Mouse (Mus musculus) left cerebral cortex, adult 2 months (tissue): ENCODE results near the gene Limk2. TPM values are rescaled to one million over a fixed set of nuclear protein-coding genes. Genes with fewer than 3 reads are reported as not detected.

Source experiments
- DNase-seq, 2 experiments: peaks; one replicate each; pipeline ENCODE4 v3.0.0; 2021 to 2022; ENCODE audit warnings: low spot score in 2 of 2, mixed read lengths in 1 of 2; ENCODE audit errors: extremely low spot score in 1 of 2
- H3K27ac ChIP-seq: fragments of 200-600 bp; 2 replicates; pipeline ENCODE4 v1.8.1; 2022
- H3K4me3 ChIP-seq: fragments of 200-600 bp; 2 replicates; pipeline ENCODE4 v1.8.1; 2022
- CTCF ChIP-seq: fragments of 200-600 bp; IDR thresholded peaks from 2 replicates; pipeline ENCODE4 v1.8.1; 2022; ENCODE audit warnings: antibody characterized with exemption, mild to moderate bottlenecking, moderate library complexity
- intact Hi-C: fragments of 180-260 bp; cut with DNase I; formaldehyde crosslinking; loops from one replicate; pipeline ENCODE4 v1.15.1; 2025
- total RNA-seq, 2 experiments: library from RNA; stranded (reverse); gene quantifications; 2 replicates each; pipeline ENCODE4 v1.2.3; 2021

Gene Limk2
- total RNA-seq, 2 experiments from 2014 or later: 97.5 to 109 TPM

GRCm38 (mm10) chr11:3341476-3341875 lies 67.5 kb downstream of the Limk2 start:
- intact Hi-C loops: no loop called here
- no peak for TF ChIP-seq CTCF
- DNase-seq: no peak
- Histone ChIP-seq H3K4me3 (no peak overlapping the region), H3K27ac (no peak overlapping the region)

GRCm38 (mm10) chr11:3337961-3338360 lies 71.0 kb downstream of the Limk2 start:
- intact Hi-C loops: no loop called here
- no peak overlapping the region for H3K4me3 ChIP-seq
- H3K27ac ChIP-seq: peak overlapping the region; percentile 85
- no peak for TF ChIP-seq CTCF
- no peak for DNase-seq

- intact Hi-C loops: no loop called here
- no peak for TF ChIP-seq CTCF
- peak overlapping the region; percentile 85 for H3K27ac ChIP-seq
- peak; percentile 62 to 80 for DNase-seq
- H3K4me3 ChIP-seq: no peak overlapping the region
These were observed 71.6 kb downstream of the Limk2 start for GRCm38 (mm10) chr11:3337173-3337955.

GRCm38 (mm10) chr11:3336602-3337001 lies 72.4 kb downstream of the Limk2 start:
- DNase-seq: no peak
- Histone ChIP-seq H3K4me3 (no peak overlapping the region), H3K27ac (peak overlapping the region; percentile 55; the same call in 1 of the 2 replicates)
- no peak for TF ChIP-seq CTCF
- intact Hi-C loops: no loop called here

GRCm38 (mm10) chr11:3335651-3336216 lies 73.3 kb downstream of the Limk2 start:
- DNase-seq: no peak
- intact Hi-C loops: no loop called here
- no peak for TF ChIP-seq CTCF
- Histone ChIP-seq H3K4me3 (no peak overlapping the region), H3K27ac (peak overlapping the region; percentile 78)

GRCm38 (mm10) chr11:3334711-3335316 lies 74.2 kb downstream of the Limk2 start:
- no peak for TF ChIP-seq CTCF
- intact Hi-C loops: no loop called here
- no peak for DNase-seq
- peak overlapping the region; percentile 55; the same call in 1 of the 2 replicates for H3K27ac ChIP-seq
- H3K4me3 ChIP-seq: no peak overlapping the region

- intact Hi-C loops: no loop called here
- TF ChIP-seq CTCF: no peak
- H3K27ac ChIP-seq: peak overlapping the region; percentile 55; the same call in 1 of the 2 replicates
- no peak for DNase-seq
- H3K4me3 ChIP-seq: no peak overlapping the region
These were observed 74.8 kb downstream of the Limk2 start for GRCm38 (mm10) chr11:3334141-3334710.

- TF ChIP-seq CTCF: no peak
- no peak overlapping the region for H3K4me3 ChIP-seq
- no peak for DNase-seq
- H3K27ac ChIP-seq: peak overlapping the region; percentile 74; the same call in 1 of the 2 replicates
- intact Hi-C loops: no loop called here
These were observed 75.8 kb downstream of the Limk2 start for GRCm38 (mm10) chr11:3333111-3333695.

- DNase-seq: peak; percentile 89 to 91
- Histone ChIP-seq H3K4me3 (peak overlapping the region; percentile 82), H3K27ac (peak overlapping the region; percentile 91)
- TF ChIP-seq CTCF: no peak; the same call in 1 of the 2 replicates
- intact Hi-C loops: loop anchor here (1.0 to 2.0 kb wide), 2 partner anchors 41 to 77 kb away; partner anchors contain the start of gene Limk2
These were observed 77.0 kb downstream of the Limk2 start for GRCm38 (mm10) chr11:3331756-3332642.

GRCm38 (mm10) chr11:3330991-3331750 lies 77.8 kb downstream of the Limk2 start:
- no peak for DNase-seq
- no peak for TF ChIP-seq CTCF
- intact Hi-C loops: loop anchor here (1.0 to 2.0 kb wide), 2 partner anchors 40 to 78 kb away; partner anchors contain the start of gene Limk2
- peak overlapping the region; percentile 91 for H3K27ac ChIP-seq
- H3K4me3 ChIP-seq: peak overlapping the region; percentile 82
